In genomic region chr2:134871692-134872489, GRCm38 (mm10) we compare ENCODE assay signal across 9 mouse cellular contexts.
DNase-seq lines count a peak whose midpoint lies in the region; ATAC-seq and TF ChIP-seq lines count a peak whose summit lies in the region.
"Had no signal": no experiment of that assay in that cellular context is flagged by ENCODE, and none has a peak within 500 bp of the region (broad histone marks: within the 10 kb centered on the region; RNA-seq: fewer than 3 reads in every experiment).

No protein-coding gene starts in this region.

- H3K27ac ChIP-seq in heart, embryonic 12.5 days (ENCODE audit: poor library complexity, severe bottlenecking), result peak overlapping the region; percentile 73
- peak overlapping the region; percentile 42 for H3K27ac ChIP-seq in brown adipose tissue, adult 24 weeks (replicated peaks; ENCODE audit: low read depth, low read length)
- H3K27ac ChIP-seq in heart, embryonic 16.5 days (ENCODE audit: low read length), result peak overlapping the region; percentile 71
- H3K27ac ChIP-seq in liver, postnatal 0 days (ENCODE audit: low read depth), result 0 out of 2 replicates have a peak overlapping the region, but pooled peaks have one; percentile 16
- H3K27ac ChIP-seq: embryonic facial prominence, embryonic 12.5 days had no signal

- DNase-seq in heart, adult 11 months, result no peak
- no peak for DNase-seq in liver, postnatal 0 days
- DNase-seq in left cerebral cortex, postnatal 25 days (ENCODE audit: low spot score in 2 of 2), result no peak
- DNase-seq in adrenal gland, postnatal 10 days, result no peak

- no peaks in the 10 kb centered on the region for H3K36me3 ChIP-seq in heart, embryonic 12.5 days
- no peaks in the 10 kb centered on the region for H3K36me3 ChIP-seq in heart, embryonic 16.5 days (ENCODE audit: control insufficient read depth, insufficient read depth)
- H3K36me3 ChIP-seq in liver, postnatal 0 days (replicated peaks; ENCODE audit: insufficient read depth, low read length), result no peaks in the 10 kb centered on the region
- H3K36me3 ChIP-seq: embryonic facial prominence, embryonic 12.5 days had no signal

- H3K9ac ChIP-seq in heart, embryonic 12.5 days, result no peak overlapping the region
- no peak overlapping the region for H3K9ac ChIP-seq in heart, embryonic 16.5 days (ENCODE audit: low read length)
- H3K9ac ChIP-seq in liver, postnatal 0 days (replicated peaks), result no peak overlapping the region
- H3K9ac ChIP-seq: embryonic facial prominence, embryonic 12.5 days had no signal

- H3K4me2 ChIP-seq in heart, embryonic 12.5 days, result peak overlapping the region; percentile 46
- H3K4me2 ChIP-seq in heart, embryonic 16.5 days (ENCODE audit: low read depth, low read length), result peak overlapping the region; percentile 43
- H3K4me2 ChIP-seq in liver, postnatal 0 days (ENCODE audit: low read depth, low read length), result peak overlapping the region; percentile 6; the same call in 1 of the 2 replicates
- H3K4me2 ChIP-seq: embryonic facial prominence, embryonic 12.5 days had no signal

- WGBS in heart, embryonic 12.5 days, result 41% methylated on average over 9 of the region's 9 CpGs
- WGBS in heart, embryonic 16.5 days, result 37% methylated on average over 9 of the region's 9 CpGs
- 42% methylated on average over 9 of the region's 9 CpGs for WGBS in liver, postnatal 0 days (ENCODE audit: insufficient replicate concordance)

- TF ChIP-seq EP300 in liver, postnatal 0 days (IDR thresholded peaks at IDR 0.05; ENCODE audit: low read depth), result no peak

- no peak for TF ChIP-seq CTCF in liver, postnatal 0 days (IDR thresholded peaks at IDR 0.05; ENCODE audit: low read depth)

- no peaks in the 10 kb centered on the region for H3K27me3 ChIP-seq in heart, embryonic 12.5 days (replicated peaks)
- H3K27me3 ChIP-seq in heart, embryonic 16.5 days (ENCODE audit: control insufficient read depth, insufficient read depth, low read length), result no peaks in the 10 kb centered on the region
- H3K27me3 ChIP-seq in liver, postnatal 0 days (ENCODE audit: insufficient read depth, low read length), result no peaks in the 10 kb centered on the region
- H3K27me3 ChIP-seq: embryonic facial prominence, embryonic 12.5 days had no signal

- H3K4me1 ChIP-seq in heart, embryonic 12.5 days (replicated peaks), result peaks cover 13% of the 10 kb centered on the region
- H3K4me1 ChIP-seq in brown adipose tissue, adult 24 weeks (ENCODE audit: control insufficient read depth, insufficient read depth, insufficient read length, low read length), result peaks cover 15% of the 10 kb centered on the region
- peaks cover 12% of the 10 kb centered on the region for H3K4me1 ChIP-seq in heart, embryonic 16.5 days (ENCODE audit: control insufficient read depth, insufficient read depth, low read length)
- no peaks in the 10 kb centered on the region for H3K4me1 ChIP-seq in liver, postnatal 0 days (ENCODE audit: insufficient read depth)
- H3K4me1 ChIP-seq: embryonic facial prominence, embryonic 12.5 days had no signal

- no peak overlapping the region for H3K4me3 ChIP-seq in heart, embryonic 12.5 days
- no peak overlapping the region for H3K4me3 ChIP-seq in brown adipose tissue, adult 24 weeks (ENCODE audit: insufficient read depth, low read depth, low read length)
- H3K4me3 ChIP-seq in heart, embryonic 16.5 days (ENCODE audit: low read length), result no peak overlapping the region
- H3K4me3 ChIP-seq in liver, postnatal 0 days (ENCODE audit: low read depth, low read length), result no peak overlapping the region
- H3K4me3 ChIP-seq: embryonic facial prominence, embryonic 12.5 days had no signal

- H3K9me3 ChIP-seq in heart, embryonic 12.5 days (replicated peaks), result no peaks in the 10 kb centered on the region
- no peaks in the 10 kb centered on the region for H3K9me3 ChIP-seq in heart, embryonic 16.5 days (replicated peaks; ENCODE audit: control insufficient read depth, low read length)
- no peaks in the 10 kb centered on the region for H3K9me3 ChIP-seq in liver, postnatal 0 days (ENCODE audit: low read length)
- H3K9me3 ChIP-seq: embryonic facial prominence, embryonic 12.5 days had no signal

- peak; percentile 71 for ATAC-seq in heart, embryonic 12.5 days (ENCODE audit: insufficient number of reproducible peaks, low FRiP score)
- ATAC-seq in heart, embryonic 16.5 days (replicated peaks; ENCODE audit: extremely low read depth, insufficient read depth, low FRiP score), result peak; percentile 41; the same call in 1 of the 2 replicates
- ATAC-seq in liver, postnatal 0 days, result 0 out of 2 replicates have a peak, but pooled peaks have one; percentile 40
- ATAC-seq in CD4-positive, CD25-positive, alpha-beta regulatory T cell, adult 4 months, result no peak

- intact Hi-C loops in left cerebral cortex, postnatal 25 days (cut with DNase I), result no loop called here

Comparison
In these comparisons a context has a peak if more than half of its experiments do, and no peak if none do; other contexts are left out.
1. H3K27ac ChIP-seq: peak in every context shown above with its lines; median percentile 73 in heart, embryonic 12.5 days; 71 in heart, embryonic 16.5 days; 42 in brown adipose tissue, adult 24 weeks; 16 in liver, postnatal 0 days.